Mouse (Mus musculus): Measurements from ENCODE around the gene Dtl. TPM values are rescaled to one million over a fixed set of nuclear protein-coding genes. Genes with fewer than 3 reads are reported as not detected.

The Dtl gene
- 2.9 and 3.1 TPM in 2 replicates for polyA plus RNA-seq (2015; fragmentation: Nextera tagmentation; extraction: Ambion mirVana)

GRCm38 (mm10) chr1:191575458-191576247, at the start of gene Dtl, which contains the start of gene Ints7:
Dtl (minus strand) TSS chr1:191575544.
Ints7 (plus strand) TSS chr1:191575636.
- TF ChIP-seq EP300 (IDR thresholded peaks at IDR 0.05): no peak
- TF ChIP-seq CTCF (IDR thresholded peaks at IDR 0.05): peak; percentile 99
- H3K4me1 ChIP-seq (ENCODE audit: insufficient read depth, low read depth, low read length): peaks cover 9% of the 10 kb centered on the region; the same call in 1 of the 2 replicates
- H3K27ac ChIP-seq (ENCODE audit: low read length): peak within 1 kb of the TSS; percentile 95
- WGBS: under 1% methylated on average over 69 of the region's 70 CpGs
- peak; percentile 100 for DNase-seq (ENCODE audit: low spot score)
- no peaks in the 10 kb centered on the region for H3K36me3 ChIP-seq (ENCODE audit: insufficient read depth, low read length)
- no peaks in the 10 kb centered on the region for H3K9me3 ChIP-seq (ENCODE audit: low read length)
- H3K27me3 ChIP-seq (replicated peaks; ENCODE audit: insufficient read depth, low read length): no peaks in the 10 kb centered on the region
- peak within 1 kb of the TSS; percentile 93 for H3K4me2 ChIP-seq (replicated peaks; ENCODE audit: low read depth, low read length)
- peak; percentile 97 for ATAC-seq
- peak within 1 kb of the TSS; percentile 59 for H3K9ac ChIP-seq (replicated peaks; ENCODE audit: low read depth)
- peak within 1 kb of the TSS; percentile 83 for H3K4me3 ChIP-seq (ENCODE audit: low read depth, low read length)

- 26% methylated on average over 6 of the region's 6 CpGs for WGBS
These were observed 49.7 kb upstream of the Dtl start for GRCm38 (mm10) chr1:191625026-191625425.

GRCm38 (mm10) chr1:191624492-191624891, 49.1 kb upstream of the Dtl start:
- Histone ChIP-seq H3K4me1 (ENCODE audit: insufficient read depth, low read depth, low read length) (no peaks in the 10 kb centered on the region), H3K36me3 (ENCODE audit: insufficient read depth, low read length) (peaks cover 14% of the 10 kb centered on the region), H3K9ac (replicated peaks; ENCODE audit: low read depth) (no peak overlapping the region), H3K27ac (ENCODE audit: low read length) (no peak overlapping the region), H3K4me3 (ENCODE audit: low read depth, low read length) (no peak overlapping the region), H3K4me2 (replicated peaks; ENCODE audit: low read depth, low read length) (no peak overlapping the region), H3K27me3 (replicated peaks; ENCODE audit: insufficient read depth, low read length) (no peaks in the 10 kb centered on the region), H3K9me3 (ENCODE audit: low read length) (no peaks in the 10 kb centered on the region)
- 49% methylated on average over 6 of the region's 6 CpGs for WGBS
- TF ChIP-seq CTCF (IDR thresholded peaks at IDR 0.05) (no peak), EP300 (IDR thresholded peaks at IDR 0.05) (no peak)
- no peak for ATAC-seq
- no peak for DNase-seq (ENCODE audit: low spot score)

More at GRCm38 (mm10) chr1:191625026-191625425, 49.7 kb upstream of the Dtl start:
- Histone ChIP-seq H3K4me2 (replicated peaks; ENCODE audit: low read depth, low read length) (no peak overlapping the region), H3K4me1 (ENCODE audit: insufficient read depth, low read depth, low read length) (no peaks in the 10 kb centered on the region), H3K4me3 (ENCODE audit: low read depth, low read length) (no peak overlapping the region), H3K27ac (ENCODE audit: low read length) (no peak overlapping the region), H3K9me3 (ENCODE audit: low read length) (no peaks in the 10 kb centered on the region), H3K36me3 (ENCODE audit: insufficient read depth, low read length) (peaks cover 9% of the 10 kb centered on the region), H3K9ac (replicated peaks; ENCODE audit: low read depth) (no peak overlapping the region), H3K27me3 (replicated peaks; ENCODE audit: insufficient read depth, low read length) (no peaks in the 10 kb centered on the region)
- DNase-seq (ENCODE audit: low spot score) (peak; percentile 13), ATAC-seq (peak; percentile 56)
- TF ChIP-seq CTCF (IDR thresholded peaks at IDR 0.05): no peak
- TF ChIP-seq EP300 (IDR thresholded peaks at IDR 0.05): no peak

- H3K4me1 ChIP-seq (ENCODE audit: insufficient read depth, low read depth, low read length): no peaks in the 10 kb centered on the region
- no peak overlapping the region for H3K4me2 ChIP-seq (replicated peaks; ENCODE audit: low read depth, low read length)
- no peaks in the 10 kb centered on the region for H3K9me3 ChIP-seq (ENCODE audit: low read length)
- H3K36me3 ChIP-seq (ENCODE audit: insufficient read depth, low read length): peaks cover 27% of the 10 kb centered on the region
- DNase-seq (ENCODE audit: low spot score) (no peak), ATAC-seq (no peak)
- WGBS: 82% methylated on average over 8 of the region's 8 CpGs
- no peaks in the 10 kb centered on the region for H3K27me3 ChIP-seq (replicated peaks; ENCODE audit: insufficient read depth, low read length)
- no peak overlapping the region for H3K4me3 ChIP-seq (ENCODE audit: low read depth, low read length)
- no peak overlapping the region for H3K9ac ChIP-seq (replicated peaks; ENCODE audit: low read depth)
- no peak overlapping the region for H3K27ac ChIP-seq (ENCODE audit: low read length)
- TF ChIP-seq CTCF (IDR thresholded peaks at IDR 0.05) (no peak), EP300 (IDR thresholded peaks at IDR 0.05) (no peak)
These were observed 47.5 kb upstream of the Dtl start for GRCm38 (mm10) chr1:191622801-191623200.

GRCm38 (mm10) chr1:191621096-191621495, 45.8 kb upstream of the Dtl start:
- no peak overlapping the region for H3K4me3 ChIP-seq (ENCODE audit: low read depth, low read length)
- ATAC-seq: no peak
- no peak overlapping the region for H3K27ac ChIP-seq (ENCODE audit: low read length)
- peaks cover 35% of the 10 kb centered on the region for H3K36me3 ChIP-seq (ENCODE audit: insufficient read depth, low read length)
- DNase-seq (ENCODE audit: low spot score): no peak
- H3K27me3 ChIP-seq (replicated peaks; ENCODE audit: insufficient read depth, low read length): no peaks in the 10 kb centered on the region
- no peak overlapping the region for H3K4me2 ChIP-seq (replicated peaks; ENCODE audit: low read depth, low read length)
- 92% methylated on average over 8 of the region's 8 CpGs for WGBS
- no peaks in the 10 kb centered on the region for H3K4me1 ChIP-seq (ENCODE audit: insufficient read depth, low read depth, low read length)
- H3K9ac ChIP-seq (replicated peaks; ENCODE audit: low read depth): no peak overlapping the region
- TF ChIP-seq CTCF (IDR thresholded peaks at IDR 0.05) (no peak), EP300 (IDR thresholded peaks at IDR 0.05) (no peak)
- H3K9me3 ChIP-seq (ENCODE audit: low read length): no peaks in the 10 kb centered on the region

GRCm38 (mm10) chr1:191618067-191618766, 42.9 kb upstream of the Dtl start:
- no peaks in the 10 kb centered on the region for H3K9me3 ChIP-seq (ENCODE audit: low read length)
- ATAC-seq (no peak), DNase-seq (ENCODE audit: low spot score) (no peak)
- no peak overlapping the region for H3K27ac ChIP-seq (ENCODE audit: low read length)
- peaks cover 42% of the 10 kb centered on the region for H3K36me3 ChIP-seq (ENCODE audit: insufficient read depth, low read length)
- no peak overlapping the region for H3K9ac ChIP-seq (replicated peaks; ENCODE audit: low read depth)
- TF ChIP-seq CTCF (IDR thresholded peaks at IDR 0.05): no peak
- no peak overlapping the region for H3K4me3 ChIP-seq (ENCODE audit: low read depth, low read length)
- H3K27me3 ChIP-seq (replicated peaks; ENCODE audit: insufficient read depth, low read length): no peaks in the 10 kb centered on the region
- no peaks in the 10 kb centered on the region for H3K4me1 ChIP-seq (ENCODE audit: insufficient read depth, low read depth, low read length)
- no peak overlapping the region for H3K4me2 ChIP-seq (replicated peaks; ENCODE audit: low read depth, low read length)
- 88% methylated on average over 12 of the region's 12 CpGs for WGBS

Data from lung, postnatal 0 days (tissue).